Mouse (Mus musculus) testis, adult 10 weeks (tissue): ENCODE data around the gene Pou3f3. TPM values are rescaled to one million over a fixed set of nuclear protein-coding genes. Genes with fewer than 3 reads are reported as not detected.

Experiments used
- polyA plus RNA-seq: library from polyadenylated mRNA; stranded (reverse); fragments of 350-450 nt; fragmentation: Illumina TruSeq; extraction: RNeasy Lipid Tissue Mini Kit (QIAGEN cat#74804); gene quantifications from one replicate; pipeline ENCODE4 v1.2.3, GENCODE M21; 2014; ENCODE audit warnings: low read depth, low replicate concordance

The Pou3f3 gene
- polyA plus RNA-seq, result 0.15 TPM

DNA sequence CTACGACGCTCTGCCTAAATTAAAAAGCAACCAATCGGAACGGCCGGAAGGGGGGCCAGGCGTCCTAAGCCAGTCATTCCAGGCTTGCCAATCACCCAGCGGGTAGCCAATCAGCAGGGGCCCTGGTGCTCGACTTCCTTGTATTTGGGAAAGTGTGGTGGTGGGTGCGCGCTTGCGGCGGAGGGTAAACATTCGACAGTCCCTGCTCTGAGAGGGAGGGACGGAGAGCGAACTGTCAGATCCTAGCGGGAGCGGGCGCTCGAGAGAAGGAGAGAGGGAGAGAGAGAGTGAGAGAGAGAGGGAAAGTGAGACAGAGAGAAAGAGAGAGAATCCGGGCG lies at the start of gene Pou3f3:
TSS of gene Pou3f3 (plus strand) at position 191 of the 338 bp plus-strand sequence.

Other genes starting within 250 kb of the Pou3f3 start
- gene Mrps9, start 155.5 kb downstream of the Pou3f3 start, polyA plus RNA-seq, result 33.5 TPM